Mouse (Mus musculus) bone marrow, adult 2 months (tissue): ENCODE measurements around the gene Gm17374. TPM values are rescaled to one million over a fixed set of nuclear protein-coding genes. Genes with fewer than 3 reads are reported as not detected.
"Not testable (repeated sequence)": the region's sequence is repeated elsewhere in the genome, so short reads cannot be mapped to it uniquely, and the experiment has no call there.

ENCODE experiments used
- H3K27ac ChIP-seq: fragments of 200-500 bp; 2 replicates; pipeline ENCODE4 v1.5.1; 2012; ENCODE audit warnings: low read depth, mild to moderate bottlenecking, control low read depth, inconsistent platforms, low read length; ENCODE audit not compliant: control insufficient read depth, poor library complexity, insufficient read depth
- H3K4me1 ChIP-seq: fragments of 200-500 bp; 2 replicates; pipeline ENCODE4 v1.6.1; 2011; ENCODE audit warnings: low read length; ENCODE audit not compliant: control insufficient read depth, insufficient read depth
- H3K4me3 ChIP-seq: fragments of 200-500 bp; replicated peaks from 2 replicates; pipeline ENCODE3; 2011; ENCODE audit warnings: mild to moderate bottlenecking, low read depth, low read length, control low read depth; ENCODE audit not compliant: control insufficient read depth
- CTCF ChIP-seq: fragments of 200-500 bp; IDR thresholded peaks from 2 replicates; pipeline ENCODE4 v1.5.1; 2011; ENCODE audit warnings: low read length, control low read depth; ENCODE audit not compliant: control insufficient read depth, insufficient read depth
- POLR2A ChIP-seq: fragments of 200-500 bp; IDR thresholded peaks from 2 replicates; pipeline ENCODE4 v1.6.1; 2011; ENCODE audit warnings: low read depth, mild to moderate bottlenecking, control low read depth, low read length, borderline replicate concordance; ENCODE audit not compliant: control insufficient read depth
- WGBS: fragments of 180-500 bp; shearing (Covaris S2); methylation state at CpG from one replicate; pipeline ENCODE4 v1.1.7; 2018; 5-methylcytosine and 5-hydroxymethylcytosine counted together
- polyA plus RNA-seq: library from polyadenylated mRNA; stranded (reverse); fragments of >200 nt; gene quantifications from 2 replicates; pipeline ENCODE4 v1.2.4, GENCODE M21; 2011; ENCODE audit warnings: low replicate concordance; ENCODE audit not compliant: missing spikeins, insufficient read depth, insufficient read length

Gene Gm17374
- polyA plus RNA-seq = 47.6 TPM in 1 of 2 replicates, not detected in the other

DNA sequence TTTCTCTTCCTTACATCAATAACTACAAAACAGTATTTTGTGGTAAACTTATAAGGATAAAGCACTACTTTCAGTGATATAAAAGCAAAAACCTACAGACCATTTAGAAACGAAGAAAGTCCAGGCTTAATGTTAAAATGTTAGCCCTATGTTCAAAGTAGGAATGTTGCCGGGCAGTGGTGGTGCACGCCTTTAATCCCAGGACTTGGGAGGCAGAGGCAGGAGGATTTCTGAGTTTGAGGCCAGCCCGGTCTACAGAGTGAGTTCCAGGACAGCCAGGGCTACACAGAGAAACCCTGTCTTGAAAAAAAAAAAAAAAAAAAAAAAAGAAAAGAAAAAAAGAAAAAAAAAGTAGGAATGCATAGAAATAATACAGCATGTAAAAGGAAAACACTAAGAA lies at the start of gene Gm17374:
TSS of gene Gm17374 (plus strand) at position 301 of the 400 bp plus-strand sequence.
- H3K4me3 ChIP-seq, H3K27ac ChIP-seq, H3K4me1 ChIP-seq: not testable (repeated sequence)
- 86% methylated on average over 4 of the region's 4 CpGs for WGBS

DNA sequence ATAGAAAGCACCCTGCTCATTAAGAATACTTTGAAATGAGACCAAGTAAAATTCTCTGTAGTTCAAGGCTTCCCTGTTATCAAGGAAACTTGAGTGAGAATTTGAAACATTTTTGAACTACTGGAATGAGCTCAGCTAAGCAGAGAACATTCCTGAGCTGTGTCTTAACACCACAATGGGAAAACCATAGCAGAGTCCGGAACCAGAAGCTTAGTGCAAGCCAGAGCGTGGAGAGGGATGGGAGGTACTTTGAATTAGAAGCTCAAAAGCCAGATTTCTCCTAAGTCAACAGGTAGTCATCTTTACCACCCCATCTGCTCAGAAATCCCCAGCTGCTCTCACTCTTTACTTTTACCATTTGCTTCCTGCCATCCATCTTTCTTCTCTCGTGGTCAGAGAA lies 46.9 kb upstream of the Gm17374 start:
- no peaks in the 10 kb centered on the region for H3K4me1 ChIP-seq
- H3K27ac ChIP-seq = no peak overlapping the region
- 61% methylated on average over 3 of the region's 3 CpGs for WGBS
- no peak for TF ChIP-seq POLR2A
- TF ChIP-seq CTCF = no peak
- no peak overlapping the region for H3K4me3 ChIP-seq

- Histone ChIP-seq H3K4me3 (no peak overlapping the region), H3K4me1 (no peaks in the 10 kb centered on the region), H3K27ac (no peak overlapping the region)
- TF ChIP-seq CTCF (no peak), POLR2A (no peak)
- 76% methylated on average over 4 of the region's 4 CpGs for WGBS
Observed at GRCm38 (mm10) chr2:140107641-140108040, 44.2 kb upstream of the Gm17374 start.

DNA sequence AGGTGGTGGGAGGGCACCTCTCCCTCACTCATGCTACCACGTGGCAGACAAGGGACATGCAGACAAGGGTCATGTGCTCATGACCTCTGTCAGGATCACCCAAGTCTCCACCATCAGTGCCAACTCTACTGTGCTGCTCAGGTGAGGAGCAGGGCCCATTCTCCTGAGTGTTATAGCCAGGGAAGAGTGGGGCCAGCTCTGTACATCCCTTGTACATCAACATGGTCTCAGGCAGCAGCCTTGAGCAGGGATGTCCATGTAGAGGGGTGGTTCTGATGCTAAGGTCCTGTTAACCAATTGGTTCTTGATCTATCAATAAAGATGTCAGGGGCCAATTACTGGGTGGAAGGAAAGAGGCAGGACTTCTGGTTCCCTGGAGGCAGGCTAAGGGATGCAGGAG lies 42.9 kb upstream of the Gm17374 start:
- WGBS = 37% methylated on average over 1 of the region's 1 CpGs
- no peak overlapping the region for H3K4me3 ChIP-seq
- no peaks in the 10 kb centered on the region for H3K4me1 ChIP-seq
- no peak overlapping the region for H3K27ac ChIP-seq
- TF ChIP-seq CTCF (no peak), POLR2A (no peak)

DNA sequence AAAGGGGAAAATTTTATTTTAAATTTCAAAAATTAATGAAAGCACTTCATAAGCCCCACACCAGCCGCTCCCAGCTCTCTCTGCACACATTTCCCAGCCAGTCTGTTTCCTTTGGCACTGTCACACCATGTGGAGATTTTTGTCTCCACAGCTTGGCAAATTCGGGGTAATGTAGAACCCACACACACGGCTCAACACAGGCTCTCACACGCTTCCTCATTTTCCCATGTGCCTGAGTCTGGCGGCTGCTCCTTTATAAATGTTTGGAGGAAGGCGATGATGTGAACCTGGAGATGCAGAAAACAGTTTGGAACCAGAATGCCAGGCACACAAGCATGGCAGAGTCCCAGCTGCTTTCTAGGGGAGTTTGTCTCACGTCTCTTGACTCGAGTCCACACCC lies 38.0 kb upstream of the Gm17374 start:
- no peak overlapping the region for H3K27ac ChIP-seq
- TF ChIP-seq POLR2A (no peak), CTCF (no peak)

DNA sequence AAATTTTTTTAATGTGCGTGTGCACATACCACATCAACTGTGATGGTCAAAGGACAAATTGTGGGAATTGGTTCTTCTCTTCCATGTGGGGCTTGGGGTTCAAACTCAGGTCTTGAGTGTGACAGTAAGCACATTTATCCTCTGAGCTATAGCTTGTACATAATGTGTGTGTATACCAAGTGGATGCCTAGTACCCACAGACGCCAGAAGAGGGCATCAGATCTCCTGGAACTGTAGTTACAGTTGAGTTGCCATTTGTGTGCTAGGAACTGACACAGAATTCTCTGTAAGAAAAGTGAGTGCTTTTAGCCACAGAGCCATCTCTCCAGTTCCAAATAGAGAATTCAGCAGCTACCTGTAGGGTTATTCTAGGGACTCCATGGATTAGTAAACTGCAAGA lies 26.3 kb upstream of the Gm17374 start:
- TF ChIP-seq POLR2A (no peak), CTCF (no peak)

More for the DNA sequence above, 38.0 kb upstream of the Gm17374 start:
- Histone ChIP-seq H3K4me1 (no peaks in the 10 kb centered on the region), H3K4me3 (no peak overlapping the region)
- 67% methylated on average over 8 of the region's 8 CpGs for WGBS

GRCm38 (mm10) chr2:140159186-140159730 lies 7.4 kb downstream of the Gm17374 start:
- WGBS = 77% methylated on average over 3 of the region's 3 CpGs
- no peak for TF ChIP-seq POLR2A
- TF ChIP-seq CTCF = no peak
- no peak overlapping the region for H3K4me3 ChIP-seq
- peaks cover 1% of the 10 kb centered on the region; the same call in 1 of the 2 replicates for H3K4me1 ChIP-seq
- no peak overlapping the region for H3K27ac ChIP-seq

More for the DNA sequence above, 26.3 kb upstream of the Gm17374 start:
- Histone ChIP-seq H3K4me3 (no peak overlapping the region), H3K27ac (no peak overlapping the region), H3K4me1 (no peaks in the 10 kb centered on the region)
- WGBS = 85% methylated on average over 2 of the region's 2 CpGs

GRCm38 (mm10) chr2:140163351-140163854 lies 11.6 kb downstream of the Gm17374 start:
- 79% methylated on average over 5 of the region's 5 CpGs for WGBS
- no peak overlapping the region for H3K27ac ChIP-seq
- TF ChIP-seq CTCF (no peak), POLR2A (no peak)

DNA sequence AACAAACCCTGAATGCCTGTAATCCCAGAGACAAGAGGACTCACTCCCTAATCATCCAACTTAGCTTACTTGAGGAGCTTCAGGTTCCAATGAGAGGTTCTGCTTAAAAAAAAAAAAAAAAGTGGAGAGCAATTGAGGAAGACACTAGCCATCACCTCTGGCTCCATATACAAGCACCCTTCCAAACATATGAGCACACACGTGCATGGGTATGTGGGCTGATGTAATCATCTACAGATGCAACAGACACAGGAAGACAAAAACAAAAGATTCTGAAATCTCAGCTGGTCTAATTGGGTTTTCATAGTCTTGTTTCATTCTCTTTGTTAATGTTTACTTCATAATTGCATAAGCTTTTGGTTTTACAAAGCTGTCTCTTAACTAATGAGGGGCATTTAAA lies 17.2 kb downstream of the Gm17374 start:
- TF ChIP-seq POLR2A = no peak
- TF ChIP-seq CTCF = no peak
- Histone ChIP-seq H3K4me3 (no peak overlapping the region), H3K27ac (no peak overlapping the region), H3K4me1 (peaks cover 1% of the 10 kb centered on the region; the same call in 1 of the 2 replicates)
- 47% methylated on average over 1 of the region's 1 CpGs for WGBS

More at GRCm38 (mm10) chr2:140163351-140163854, 11.6 kb downstream of the Gm17374 start:
- no peak overlapping the region for H3K4me3 ChIP-seq
- peaks cover 1% of the 10 kb centered on the region; the same call in 1 of the 2 replicates for H3K4me1 ChIP-seq
